35 mouse cellular contexts compared by ENCODE assay signal in genomic region chr7:99094336-99094735, GRCm38 (mm10).
"Had no signal": no experiment of that assay in that cellular context is flagged by ENCODE, and none has a peak within 500 bp of the region (broad histone marks: within the 10 kb centered on the region; RNA-seq: fewer than 3 reads in every experiment).

No protein-coding gene starts in this region.

- H3K27me3 ChIP-seq: heart, embryonic 12.5 days; heart, embryonic 13.5 days; heart, embryonic 15.5 days; hindbrain, embryonic 12.5 days; hindbrain, embryonic 13.5 days; hindbrain, embryonic 15.5 days; intestine, embryonic 15.5 days; kidney, embryonic 15.5 days had no signal

- H3K27ac ChIP-seq: heart, embryonic 10.5 days; heart, embryonic 13.5 days; heart, embryonic 15.5 days; hindbrain, embryonic 10.5 days; hindbrain, embryonic 12.5 days; hindbrain, embryonic 13.5 days; hindbrain, embryonic 14.5 days; hindbrain, embryonic 15.5 days; hindbrain, postnatal 0 days; intestine, embryonic 15.5 days; kidney, embryonic 15.5 days; kidney, postnatal 0 days; layer of hippocampus, adult 2 months had no signal

- H3K9me3 ChIP-seq: heart, embryonic 10.5 days; heart, embryonic 12.5 days; heart, embryonic 13.5 days; heart, embryonic 15.5 days; hindbrain, embryonic 10.5 days; hindbrain, embryonic 12.5 days; hindbrain, embryonic 13.5 days; hindbrain, embryonic 15.5 days; intestine, embryonic 15.5 days; kidney, embryonic 15.5 days had no signal

- DNase-seq: heart, postnatal 10 days; heart, postnatal 14 days; heart, postnatal 36 days; heart, postnatal 4 days; kidney, adult 11 months; kidney, adult 18-20 months; kidney, adult 2 months; kidney, adult 8-10 months; kidney, adult 9 months; kidney, postnatal 10 days; kidney, postnatal 14 days; kidney, postnatal 25 days; kidney, postnatal 36 days; kidney, postnatal 4 days; layer of hippocampus, adult 9-11 months; layer of hippocampus, postnatal 36 days had no signal

- H3K9ac ChIP-seq: heart, embryonic 12.5 days; heart, embryonic 13.5 days; heart, embryonic 15.5 days; hindbrain, embryonic 12.5 days; hindbrain, embryonic 13.5 days; hindbrain, embryonic 14.5 days; hindbrain, embryonic 15.5 days; intestine, embryonic 15.5 days; kidney, embryonic 15.5 days had no signal

- H3K4me3 ChIP-seq: heart, embryonic 10.5 days; heart, embryonic 12.5 days; heart, embryonic 13.5 days; heart, embryonic 15.5 days; hindbrain, embryonic 10.5 days; hindbrain, embryonic 12.5 days; hindbrain, embryonic 13.5 days; hindbrain, embryonic 15.5 days; intestine, embryonic 15.5 days; kidney, embryonic 15.5 days; layer of hippocampus, adult 2 months had no signal

- H3K4me1 ChIP-seq: heart, embryonic 13.5 days; heart, embryonic 15.5 days; hindbrain, embryonic 10.5 days; hindbrain, embryonic 12.5 days; hindbrain, embryonic 13.5 days; hindbrain, embryonic 15.5 days; intestine, embryonic 15.5 days had no signal

- ATAC-seq: hindbrain, embryonic 16.5 days; hindbrain, postnatal 0 days; inflammation-experienced regulatory T-cells, adult 6 months; intestine, embryonic 15.5 days; intestine, embryonic 16.5 days; intestine, postnatal 0 days had no signal

- H3K4me2 ChIP-seq: heart, embryonic 11.5 days; heart, embryonic 12.5 days; heart, embryonic 13.5 days; heart, embryonic 15.5 days; hindbrain, embryonic 12.5 days; hindbrain, embryonic 13.5 days; hindbrain, embryonic 14.5 days; hindbrain, embryonic 15.5 days; intestine, embryonic 15.5 days; kidney, embryonic 15.5 days had no signal
